Mouse (Mus musculus) thymus, adult 2 months (tissue): ENCODE results near the gene Bloc1s1. TPM values are rescaled to one million over a fixed set of nuclear protein-coding genes. Genes with fewer than 3 reads are reported as not detected.

Experiments
- DNase-seq: peaks from one replicate; pipeline ENCODE4 v3.0.0; 2021
- H3K27ac ChIP-seq: fragments of 200-500 bp; 2 replicates; pipeline ENCODE4 v1.5.1; 2012; ENCODE audit warnings: low read length, control low read depth; ENCODE audit not compliant: control insufficient read depth, insufficient read depth
- H3K27me3 ChIP-seq: fragments of 200-500 bp; 2 replicates; pipeline ENCODE4 v1.6.1; 2012; ENCODE audit warnings: mild to moderate bottlenecking, low read length, moderate library complexity, mixed read lengths; ENCODE audit not compliant: control insufficient read depth, insufficient read depth
- H3K36me3 ChIP-seq: fragments of 200-500 bp; 2 replicates; pipeline ENCODE4 v1.6.1; 2012; ENCODE audit warnings: mild to moderate bottlenecking, low read length, moderate library complexity; ENCODE audit not compliant: control insufficient read depth, insufficient read depth
- H3K4me1 ChIP-seq: fragments of 200-500 bp; replicated peaks from 2 replicates; pipeline ENCODE4 v1.6.1; 2012; ENCODE audit warnings: low read length; ENCODE audit not compliant: control insufficient read depth, insufficient read depth
- H3K4me3 ChIP-seq: fragments of 200-500 bp; 2 replicates; pipeline ENCODE4 v1.5.1; 2012; ENCODE audit warnings: mild to moderate bottlenecking, low read length, control low read depth, moderate library complexity; ENCODE audit not compliant: control insufficient read depth, insufficient read depth
- CTCF ChIP-seq: fragments of 200-500 bp; IDR thresholded peaks from 2 replicates; pipeline ENCODE4 v1.5.1; 2012; ENCODE audit warnings: mild to moderate bottlenecking, control low read depth, low read length, moderate library complexity, borderline replicate concordance; ENCODE audit not compliant: control insufficient read depth, poor library complexity, insufficient read depth; ENCODE audit errors: extremely low read depth
- POLR2A ChIP-seq: fragments of 200-500 bp; IDR thresholded peaks from 2 replicates; pipeline ENCODE4 v1.6.1; 2012; ENCODE audit warnings: mild to moderate bottlenecking, low read length, control low read depth, moderate library complexity; ENCODE audit not compliant: control insufficient read depth, poor library complexity, insufficient read depth; ENCODE audit errors: extremely low read depth
- WGBS: fragments of 180-500 bp; shearing (Covaris S2); methylation state at CpG from one replicate; pipeline ENCODE4 v1.1.7; 2018; 5-methylcytosine and 5-hydroxymethylcytosine counted together
- polyA plus RNA-seq: library from polyadenylated mRNA; depleted of rRNA; stranded (reverse); fragments of >200 nt; gene quantifications from 2 replicates; pipeline ENCODE4 v1.2.3, GENCODE M21; 2012; rRNA removed

Bloc1s1 gene
- 137 and 173 TPM in 2 replicates for polyA plus RNA-seq

GRCm38 (mm10) chr10:128923935-128924334 is at the start of gene Bloc1s1:
Bloc1s1 (minus strand) TSS chr10:128924035.
- TF ChIP-seq CTCF, result no peak
- no peak for TF ChIP-seq POLR2A
- peaks cover 15% of the 10 kb centered on the region for H3K4me1 ChIP-seq
- 31% methylated on average over 9 of the region's 9 CpGs for WGBS
- H3K36me3 ChIP-seq, result no peaks in the 10 kb centered on the region
- no peak for DNase-seq
- no peaks in the 10 kb centered on the region for H3K27me3 ChIP-seq
- peak within 1 kb of the TSS; percentile 77 for H3K4me3 ChIP-seq
- H3K27ac ChIP-seq, result no peak within 1 kb of the TSS

- WGBS, result 91% methylated on average over 4 of the region's 4 CpGs
- no peak for TF ChIP-seq CTCF
- TF ChIP-seq POLR2A, result no peak
- no peaks in the 10 kb centered on the region for H3K4me1 ChIP-seq
- no peaks in the 10 kb centered on the region for H3K27me3 ChIP-seq
- no peak overlapping the region for H3K27ac ChIP-seq
- no peak overlapping the region for H3K4me3 ChIP-seq
- no peaks in the 10 kb centered on the region for H3K36me3 ChIP-seq
- no peak for DNase-seq
Measured at GRCm38 (mm10) chr10:128972841-128973240, 49.0 kb upstream of the Bloc1s1 start.

- WGBS, result 64% methylated on average over 1 of the region's 1 CpGs
- TF ChIP-seq POLR2A, result no peak
- TF ChIP-seq CTCF, result no peak
- Histone ChIP-seq H3K4me3 (no peak overlapping the region), H3K27ac (no peak overlapping the region), H3K36me3 (no peaks in the 10 kb centered on the region), H3K27me3 (no peaks in the 10 kb centered on the region), H3K4me1 (no peaks in the 10 kb centered on the region)
- DNase-seq, result no peak
Measured at GRCm38 (mm10) chr10:128970740-128971250, 47.0 kb upstream of the Bloc1s1 start.

GRCm38 (mm10) chr10:128968341-128968749 is 44.5 kb upstream of the Bloc1s1 start:
- DNase-seq, result no peak
- no peaks in the 10 kb centered on the region for H3K36me3 ChIP-seq
- TF ChIP-seq POLR2A (no peak), CTCF (no peak)
- no peaks in the 10 kb centered on the region for H3K4me1 ChIP-seq
- no peaks in the 10 kb centered on the region for H3K27me3 ChIP-seq
- 44% methylated on average over 1 of the region's 1 CpGs for WGBS
- no peak overlapping the region for H3K4me3 ChIP-seq
- no peak overlapping the region for H3K27ac ChIP-seq

GRCm38 (mm10) chr10:128965871-128966270 is 42.0 kb upstream of the Bloc1s1 start:
- Histone ChIP-seq H3K36me3 (no peaks in the 10 kb centered on the region), H3K4me3 (no peak overlapping the region), H3K4me1 (peaks cover under 1% of the 10 kb centered on the region; the same call in 1 of the 2 replicates), H3K27ac (no peak overlapping the region), H3K27me3 (no peaks in the 10 kb centered on the region)
- no peak for DNase-seq
- no peak for TF ChIP-seq CTCF
- no peak for TF ChIP-seq POLR2A
- 57% methylated on average over 6 of the region's 6 CpGs for WGBS

- WGBS, result 90% methylated on average over 2 of the region's 2 CpGs
- Histone ChIP-seq H3K36me3 (no peaks in the 10 kb centered on the region), H3K4me3 (no peak overlapping the region), H3K4me1 (peaks cover 8% of the 10 kb centered on the region), H3K27ac (no peak overlapping the region), H3K27me3 (no peaks in the 10 kb centered on the region)
- no peak for DNase-seq
- TF ChIP-seq CTCF, result no peak
- TF ChIP-seq POLR2A, result no peak
Measured at GRCm38 (mm10) chr10:128964961-128965360, 41.1 kb upstream of the Bloc1s1 start.
